Mouse (Mus musculus): Measurements from ENCODE around the gene Tpm1.
A peak's percentile ranks its signal among the peaks of the same experiment; 100 is the strongest.

Tpm1 gene

DNA sequence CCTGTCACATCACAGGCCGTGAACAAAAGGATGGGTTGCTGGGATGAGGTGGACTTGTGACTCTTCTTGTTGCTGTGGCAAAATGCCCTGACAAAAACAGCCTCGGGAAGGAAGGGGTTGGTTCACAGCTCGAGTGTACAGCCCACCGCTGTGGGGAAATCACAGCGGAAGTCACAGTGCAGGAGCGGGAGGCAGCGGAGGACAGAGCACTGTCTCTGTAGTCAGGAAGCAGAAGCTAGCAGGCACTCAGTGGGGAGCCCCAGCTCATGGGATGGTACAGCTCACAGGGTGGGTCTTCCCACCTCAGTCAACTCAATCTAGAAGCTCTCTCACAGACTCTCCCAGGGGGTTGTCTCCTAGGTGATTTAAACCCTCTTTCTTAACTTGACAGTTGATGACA is 63.8 kb downstream of the Tpm1 start:
- peak; percentile 58 for DNase-seq (ENCODE audit: low read depth)

DNA sequence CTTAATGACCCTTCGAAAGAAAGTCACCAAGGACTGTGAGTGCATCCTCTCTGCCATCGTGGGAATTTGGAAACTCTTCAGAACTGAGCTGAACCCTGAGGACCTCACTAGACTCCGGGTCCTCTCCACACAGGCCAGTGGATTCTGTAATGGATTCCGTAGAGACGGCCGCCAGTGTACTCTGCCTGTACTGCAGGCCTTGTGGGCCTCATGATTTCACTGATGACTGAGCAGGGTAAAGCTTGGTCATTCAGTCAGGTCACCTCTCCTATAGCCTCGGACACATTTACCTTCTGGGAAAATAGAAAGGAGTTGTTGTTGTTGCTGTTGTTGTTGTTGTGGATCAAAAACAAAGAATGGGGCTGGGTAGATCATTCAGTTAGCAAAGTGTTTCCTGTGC is 67.1 kb downstream of the Tpm1 start:
- DNase-seq (ENCODE audit: low read depth): no peak

DNA sequence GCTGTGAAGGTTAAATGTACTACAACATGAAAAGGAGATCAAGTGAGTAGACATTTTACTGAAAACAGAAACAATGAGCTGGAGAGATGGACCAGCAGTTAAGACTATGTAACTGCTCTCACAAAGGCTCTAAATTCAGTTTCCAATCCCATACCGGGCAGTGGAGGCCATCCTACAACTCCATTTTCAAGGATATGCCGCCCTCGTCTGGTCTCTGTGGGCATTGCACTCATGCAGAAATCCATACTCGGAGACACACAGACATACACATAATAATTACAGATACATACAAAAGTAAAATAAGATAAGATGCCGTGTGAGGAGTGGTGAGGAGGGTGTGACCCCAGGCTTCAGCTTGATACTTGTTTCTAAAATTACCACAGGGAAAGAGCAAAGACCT is 68.7 kb downstream of the Tpm1 start:
- DNase-seq (ENCODE audit: low read depth): peak; percentile 90

DNA sequence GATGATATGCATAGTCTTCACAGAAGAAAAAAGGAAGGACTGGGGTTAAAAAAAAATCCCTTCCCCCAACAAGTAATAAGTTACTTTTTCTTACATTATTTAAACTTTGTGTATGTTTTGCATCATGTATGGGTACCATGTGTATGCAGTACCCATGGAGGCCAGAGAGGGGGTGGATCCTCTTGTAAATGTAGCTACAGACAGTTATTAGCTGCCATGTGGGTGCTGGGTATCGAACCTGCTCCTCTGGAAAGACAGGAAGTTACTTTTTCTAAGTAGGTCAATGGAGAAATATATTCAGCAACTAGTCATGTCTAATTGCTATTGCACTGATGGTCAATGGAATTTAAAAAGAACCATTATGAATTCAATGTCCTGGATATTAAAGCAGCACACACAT is 70.7 kb downstream of the Tpm1 start:
- DNase-seq (ENCODE audit: low read depth): peak; percentile 35

DNA sequence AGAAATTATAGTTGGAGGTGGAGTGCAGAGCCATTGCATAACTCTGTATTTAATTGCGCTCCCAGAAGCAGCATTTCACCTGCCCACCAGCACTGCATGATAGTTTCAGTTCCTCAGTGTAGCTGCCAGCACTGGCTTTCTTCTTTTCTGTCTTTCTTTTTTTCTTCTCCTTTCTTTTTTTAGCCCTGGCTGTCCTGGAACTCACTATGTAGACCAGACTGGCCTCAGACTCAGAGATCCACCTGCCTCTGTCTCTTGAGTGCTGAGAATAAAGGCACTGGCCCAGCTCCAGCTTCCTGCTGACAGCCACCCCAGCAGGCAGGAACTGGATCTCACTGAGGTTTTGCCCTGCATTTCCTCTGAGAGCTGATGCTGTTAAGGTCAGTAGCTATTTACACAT is 71.2 kb downstream of the Tpm1 start:
- no peak for DNase-seq (ENCODE audit: low read depth)

DNA sequence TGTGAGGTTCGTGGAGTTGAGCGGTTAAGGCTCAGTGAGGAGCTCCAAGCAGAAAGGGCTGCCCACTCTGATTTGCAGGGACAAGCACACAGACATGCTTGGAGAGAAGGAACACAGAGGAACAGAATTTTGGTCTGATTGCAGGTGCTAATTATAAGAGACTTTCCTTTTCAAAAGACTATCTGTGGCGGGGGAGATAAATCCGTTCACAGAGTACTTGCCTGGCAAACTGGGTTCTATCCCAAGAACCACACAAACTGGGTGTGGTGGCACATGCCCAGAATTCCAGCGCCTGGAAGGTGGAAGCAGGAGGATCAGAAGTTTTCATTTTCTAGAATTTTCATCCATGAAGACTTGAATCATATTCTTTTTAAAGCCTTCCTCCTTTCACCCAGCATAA is 72.1 kb downstream of the Tpm1 start:
- no peak for DNase-seq (ENCODE audit: low read depth)

DNA sequence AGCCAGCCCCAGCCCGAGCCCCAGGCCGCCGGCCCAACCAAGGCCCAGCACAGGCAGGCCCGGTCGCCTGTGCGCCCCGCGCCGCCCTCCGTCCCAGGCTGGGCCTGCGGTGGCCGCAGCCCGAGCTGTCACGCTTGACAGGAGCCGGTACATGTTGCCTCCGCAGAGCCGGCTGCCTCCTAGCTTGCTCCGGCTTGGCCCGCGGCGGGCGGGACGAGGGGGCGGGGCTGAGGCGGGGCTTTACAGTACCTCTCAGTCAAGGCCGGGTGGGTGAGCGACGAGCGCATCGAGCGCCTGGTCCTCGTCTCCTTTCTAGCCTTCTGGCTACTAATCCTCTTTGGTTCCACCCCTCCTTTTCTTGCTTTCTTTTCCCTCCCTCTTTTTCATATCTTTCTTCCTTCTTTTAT is 74.0 kb downstream of the Tpm1 start, which contains the start of gene Lactb:
Gene Lactb (minus strand): TSS at position 246 of the 407 bp plus-strand sequence.
- DNase-seq (ENCODE audit: low read depth): peak; percentile 92

DNA sequence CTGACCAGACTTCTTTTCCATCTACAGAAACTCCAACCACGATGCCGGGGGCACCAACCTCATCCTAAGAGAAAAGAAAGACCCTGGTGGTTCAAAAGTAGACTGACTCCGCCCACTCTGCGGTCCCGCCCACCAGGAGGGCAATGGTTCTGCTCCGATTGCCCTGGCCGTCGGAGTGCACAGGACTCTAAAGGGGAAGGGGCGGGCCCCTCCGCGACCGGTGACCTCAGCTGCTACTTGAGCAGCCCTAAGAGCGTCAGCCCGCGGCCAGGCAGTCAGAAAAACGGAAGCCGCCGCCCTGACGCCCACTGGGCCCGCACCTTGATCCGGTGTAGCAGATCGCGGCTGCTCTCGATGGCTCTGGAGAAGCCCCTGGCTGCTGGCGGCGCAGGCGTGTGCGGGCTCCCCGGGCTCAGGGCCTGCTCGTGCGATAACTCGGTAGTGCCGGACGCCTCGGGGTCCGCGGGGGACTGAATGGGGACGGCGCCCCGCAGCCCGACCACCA is 74.4 kb downstream of the Tpm1 start:
- DNase-seq (ENCODE audit: low read depth): peak; percentile 92
